ENCODE assay signal across 8 mouse cellular contexts in the genomic region with DNA sequence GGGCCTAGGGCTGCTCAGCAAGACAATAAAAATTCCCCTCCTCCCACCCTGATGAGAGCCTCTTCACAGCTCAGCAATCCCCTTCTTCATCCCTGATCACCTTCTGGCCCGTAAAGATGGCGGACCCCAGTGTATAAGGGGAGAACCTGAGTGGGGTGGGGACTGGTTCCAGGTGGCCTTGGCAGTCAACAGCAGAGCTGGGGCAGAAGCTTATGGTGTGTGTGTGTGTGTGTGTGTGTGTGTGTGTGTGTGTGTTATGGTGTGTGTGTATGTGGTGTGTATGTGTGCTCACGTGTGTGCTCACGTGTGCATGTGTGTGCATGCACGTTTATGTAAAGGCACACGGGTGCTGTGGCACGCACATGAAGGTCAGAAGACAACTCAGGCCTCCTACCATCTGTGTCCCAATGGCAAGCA. TPM values are rescaled to one million over a fixed set of nuclear protein-coding genes. Genes with fewer than 3 reads are reported as not detected.
DNase-seq lines count a peak whose midpoint lies in the region; ATAC-seq and TF ChIP-seq lines count a peak whose summit lies in the region.

No protein-coding gene starts in this region.

- peak overlapping the region; percentile 55 for H3K4me3 ChIP-seq in kidney, postnatal 0 days (replicated peaks; ENCODE audit: low read depth, low read length)
- peak overlapping the region; percentile 42 for H3K4me3 ChIP-seq in embryonic facial prominence, embryonic 11.5 days (ENCODE audit: low read depth, low read length)
- peak overlapping the region; percentile 67 for H3K4me3 ChIP-seq in limb, embryonic 10.5 days
- H3K4me3 ChIP-seq in olfactory bulb, adult 2 months (ENCODE audit: insufficient read depth, low read depth, low read length) = peak overlapping the region; percentile 10

- 71% methylated on average over 7 of the region's 7 CpGs for WGBS in kidney, postnatal 0 days
- 89% methylated on average over 7 of the region's 7 CpGs for WGBS in embryonic facial prominence, embryonic 11.5 days
- 86% methylated on average over 7 of the region's 7 CpGs for WGBS in limb, embryonic 10.5 days
- WGBS in olfactory bulb, adult 2 months = 90% methylated on average over 7 of the region's 7 CpGs

- no peak for TF ChIP-seq POLR2A in olfactory bulb, adult 2 months (IDR thresholded peaks at IDR 0.05; ENCODE audit: insufficient read depth, low read depth, low read length)

- no peak for TF ChIP-seq CTCF in kidney, postnatal 0 days (IDR thresholded peaks at IDR 0.05; ENCODE audit: low read depth)
- no peak for TF ChIP-seq CTCF in olfactory bulb, adult 2 months (IDR thresholded peaks at IDR 0.05; ENCODE audit: insufficient read depth, low read depth, low read length)

- H3K4me2 ChIP-seq in kidney, postnatal 0 days (ENCODE audit: low read length) = peak overlapping the region; percentile 96
- H3K4me2 ChIP-seq in embryonic facial prominence, embryonic 11.5 days (ENCODE audit: low read depth, low read length) = peak overlapping the region; percentile 85

- H3K27me3 ChIP-seq in kidney, postnatal 0 days (ENCODE audit: insufficient read depth, low read length) = no peaks in the 10 kb centered on the region
- H3K27me3 ChIP-seq in embryonic facial prominence, embryonic 11.5 days (ENCODE audit: control insufficient read depth, insufficient read depth, low read length) = no peaks in the 10 kb centered on the region
- H3K27me3 ChIP-seq in limb, embryonic 10.5 days (ENCODE audit: low read depth, poor library complexity, severe bottlenecking) = peaks cover 15% of the 10 kb centered on the region

- ATAC-seq in kidney, postnatal 0 days (replicated peaks; ENCODE audit: low FRiP score, low read depth) = no peak
- ATAC-seq in embryonic facial prominence, embryonic 11.5 days (replicated peaks; ENCODE audit: insufficient number of reproducible peaks, low FRiP score, low TSS enrichment, low read depth) = no peak
- ATAC-seq in erythroid progenitor cell, adult 5-6 weeks (replicated peaks; ENCODE audit: low FRiP score, poor library complexity, severe bottlenecking) = no peak

- peak overlapping the region; percentile 82 for H3K27ac ChIP-seq in kidney, postnatal 0 days
- 0 out of 2 replicates have a peak overlapping the region, but pooled peaks have one; percentile 25 for H3K27ac ChIP-seq in embryonic facial prominence, embryonic 11.5 days (replicated peaks; ENCODE audit: low read depth, low read length)
- peak overlapping the region; percentile 88 for H3K27ac ChIP-seq in limb, embryonic 10.5 days
- no peak overlapping the region for H3K27ac ChIP-seq in olfactory bulb, adult 2 months (ENCODE audit: insufficient read depth, low read depth, low read length)

- H3K4me1 ChIP-seq in kidney, postnatal 0 days (replicated peaks; ENCODE audit: insufficient read depth, low read length) = peaks cover 25% of the 10 kb centered on the region
- H3K4me1 ChIP-seq in embryonic facial prominence, embryonic 11.5 days (ENCODE audit: control insufficient read depth, insufficient read depth, low read length) = peaks cover 10% of the 10 kb centered on the region
- peaks cover 59% of the 10 kb centered on the region for H3K4me1 ChIP-seq in limb, embryonic 10.5 days
- H3K4me1 ChIP-seq in olfactory bulb, adult 2 months (ENCODE audit: control insufficient read depth, insufficient read depth, low read length) = peaks cover 21% of the 10 kb centered on the region

- peaks cover 24% of the 10 kb centered on the region; the same call in 1 of the 2 replicates for H3K36me3 ChIP-seq in kidney, postnatal 0 days (ENCODE audit: insufficient read depth, low read length)
- peaks cover 3% of the 10 kb centered on the region; the same call in 1 of the 2 replicates for H3K36me3 ChIP-seq in embryonic facial prominence, embryonic 11.5 days (replicated peaks; ENCODE audit: control insufficient read depth, insufficient read depth, low read depth, low read length)
- peaks cover 33% of the 10 kb centered on the region for H3K36me3 ChIP-seq in limb, embryonic 10.5 days

- peak; percentile 34 for DNase-seq in kidney, postnatal 0 days (ENCODE audit: low spot score)
- DNase-seq in kidney, postnatal 14 days = no peak
- no peak for DNase-seq in embryonic facial prominence, embryonic 11.5 days (ENCODE audit: low spot score)
- no peak for DNase-seq in limb, embryonic 10.5 days (ENCODE audit: low spot score)
- no peak for DNase-seq in adipocyte (ENCODE audit: low spot score)
- DNase-seq in adrenal gland, postnatal 14 days = no peak

- peak overlapping the region; percentile 70 for H3K9ac ChIP-seq in kidney, postnatal 0 days (ENCODE audit: low read depth, low read length)
- no peak overlapping the region for H3K9ac ChIP-seq in embryonic facial prominence, embryonic 11.5 days (replicated peaks; ENCODE audit: low read length)

- no peaks in the 10 kb centered on the region for H3K9me3 ChIP-seq in kidney, postnatal 0 days (replicated peaks; ENCODE audit: low read length)
- H3K9me3 ChIP-seq in embryonic facial prominence, embryonic 11.5 days (replicated peaks; ENCODE audit: control insufficient read depth, low read length) = no peaks in the 10 kb centered on the region
- H3K9me3 ChIP-seq in limb, embryonic 10.5 days (replicated peaks) = no peaks in the 10 kb centered on the region

RNA-seq across cellular contexts. Expression of a gene that starts 1.3 kb away (rescaled TPM):
- polyA plus RNA-seq in kidney, postnatal 0 days (2015; fragmentation: Nextera tagmentation; extraction: Ambion mirVana) = 274 and 319 TPM in 2 replicates
- 98.4 and 108 TPM in 2 replicates for polyA plus RNA-seq in embryonic facial prominence, embryonic 11.5 days (2014; fragmentation: Nextera tagmentation; extraction: Ambion mirVana)
- polyA plus RNA-seq in limb, embryonic 10.5 days (2016; fragmentation: Nextera tagmentation; extraction: Ambion mirVana) = 98.8 and 126 TPM in 2 replicates
- polyA plus RNA-seq in olfactory bulb, adult 2 months (2012; ENCODE audit: insufficient read depth, insufficient read length, low replicate concordance, missing spikeins) = 487 TPM in 1 of 2 replicates, not detected in the other
- 753 and 755 TPM in 2 replicates for total RNA-seq in erythroid progenitor cell, adult 5-6 weeks (2015; ENCODE audit: low replicate concordance)
- total RNA-seq in erythroid progenitor cell, adult 5-6 weeks (2017; ENCODE audit: low replicate concordance) = 595 and 716 TPM in 2 replicates
- 355 and 500 TPM in 2 replicates for total RNA-seq in adrenal gland, postnatal 14 days (2021)

RNA-seq across cellular contexts. Expression of a gene that starts 20.3 kb away (rescaled TPM):
- 0.15 and 0.18 TPM in 2 replicates for polyA plus RNA-seq in kidney, postnatal 0 days (2015; fragmentation: Nextera tagmentation; extraction: Ambion mirVana)
- 0.07 and 0.60 TPM in 2 replicates for polyA plus RNA-seq in embryonic facial prominence, embryonic 11.5 days (2014; fragmentation: Nextera tagmentation; extraction: Ambion mirVana)
- polyA plus RNA-seq in limb, embryonic 10.5 days (2016; fragmentation: Nextera tagmentation; extraction: Ambion mirVana) = 0.13 and 0.24 TPM in 2 replicates
- not detected in 2 replicates for polyA plus RNA-seq in olfactory bulb, adult 2 months (2012; ENCODE audit: insufficient read depth, insufficient read length, low replicate concordance, missing spikeins)
- total RNA-seq in erythroid progenitor cell, adult 5-6 weeks (2015; ENCODE audit: low replicate concordance) = 2.9 TPM in 1 of 2 replicates, not detected in the other
- total RNA-seq in erythroid progenitor cell, adult 5-6 weeks (2017; ENCODE audit: low replicate concordance) = 1.1 and 5.6 TPM in 2 replicates
- total RNA-seq in adrenal gland, postnatal 14 days (2021) = 0.30 TPM in 1 of 2 replicates, not detected in the other

RNA-seq across cellular contexts. Expression of a gene that starts 21.6 kb away (rescaled TPM):
- polyA plus RNA-seq in kidney, postnatal 0 days (2015; fragmentation: Nextera tagmentation; extraction: Ambion mirVana) = 0.05 and 0.13 TPM in 2 replicates
- not detected in 2 replicates for polyA plus RNA-seq in embryonic facial prominence, embryonic 11.5 days (2014; fragmentation: Nextera tagmentation; extraction: Ambion mirVana)
- polyA plus RNA-seq in limb, embryonic 10.5 days (2016; fragmentation: Nextera tagmentation; extraction: Ambion mirVana) = not detected in 2 replicates
- not detected in 2 replicates for polyA plus RNA-seq in olfactory bulb, adult 2 months (2012; ENCODE audit: insufficient read depth, insufficient read length, low replicate concordance, missing spikeins)
- not detected in 2 replicates for total RNA-seq in erythroid progenitor cell, adult 5-6 weeks (2015; ENCODE audit: low replicate concordance)
- 1.0 TPM in 1 of 2 replicates, not detected in the other for total RNA-seq in erythroid progenitor cell, adult 5-6 weeks (2017; ENCODE audit: low replicate concordance)
- 41.2 and 43.0 TPM in 2 replicates for total RNA-seq in adrenal gland, postnatal 14 days (2021)

RNA-seq across cellular contexts. Expression of a gene that starts 42.4 kb away (rescaled TPM):
- 21.7 and 21.9 TPM in 2 replicates for polyA plus RNA-seq in kidney, postnatal 0 days (2015; fragmentation: Nextera tagmentation; extraction: Ambion mirVana)
- polyA plus RNA-seq in embryonic facial prominence, embryonic 11.5 days (2014; fragmentation: Nextera tagmentation; extraction: Ambion mirVana) = 15.5 and 19.5 TPM in 2 replicates
- 19.3 and 21.3 TPM in 2 replicates for polyA plus RNA-seq in limb, embryonic 10.5 days (2016; fragmentation: Nextera tagmentation; extraction: Ambion mirVana)
- polyA plus RNA-seq in olfactory bulb, adult 2 months (2012; ENCODE audit: insufficient read depth, insufficient read length, low replicate concordance, missing spikeins) = not detected in 2 replicates
- 4.2 and 20.9 TPM in 2 replicates for total RNA-seq in erythroid progenitor cell, adult 5-6 weeks (2015; ENCODE audit: low replicate concordance)
- 3.9 and 6.8 TPM in 2 replicates for total RNA-seq in erythroid progenitor cell, adult 5-6 weeks (2017; ENCODE audit: low replicate concordance)
- 7.8 and 10.4 TPM in 2 replicates for total RNA-seq in adrenal gland, postnatal 14 days (2021)

Comparison
In these comparisons a context has a peak if more than half of its experiments do, and no peak if none do; other contexts are left out.
1. H3K4me3 ChIP-seq: peak in every context shown above with its lines; median percentile 67 in limb, embryonic 10.5 days; 55 in kidney, postnatal 0 days; 42 in embryonic facial prominence, embryonic 11.5 days; 10 in olfactory bulb, adult 2 months.